Mouse (Mus musculus) monocyte, adult 2 months (primary cell): Measurements from ENCODE around the gene Gorab.

Experiments used
- DNase-seq, 2 experiments: peaks; one replicate each; pipeline ENCODE4 v3.0.0; 2022; ENCODE audit warnings: low spot score in 2 of 2, low read depth in 1 of 2

Gene Gorab

GRCm38 (mm10) chr1:163403498-163404126, at the start of gene Gorab:
Gorab (minus strand) TSS chr1:163403669.
- peak; percentile 75 to 84 for DNase-seq

DNA sequence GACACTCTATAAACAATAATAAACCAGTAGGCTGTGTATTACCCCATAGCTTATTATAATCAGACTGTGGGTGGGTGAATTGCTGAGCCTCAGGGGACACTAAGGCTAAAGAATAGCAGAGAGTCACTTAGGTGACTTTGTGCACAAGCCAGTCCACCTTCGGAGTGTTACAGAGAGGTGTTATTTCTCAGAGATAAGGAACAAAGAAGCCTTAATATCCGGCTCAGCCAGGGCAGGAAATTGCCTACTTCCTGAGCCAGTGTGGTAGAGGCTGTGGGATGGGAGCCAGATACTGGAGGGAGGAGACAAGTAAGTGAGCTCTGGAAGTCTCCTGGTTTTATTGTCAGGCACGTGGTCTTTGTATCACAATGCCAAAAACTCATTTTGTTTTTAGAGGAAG, 40.4 kb upstream of the Gorab start:
- DNase-seq = no peak

- DNase-seq = no peak
Observed at GRCm38 (mm10) chr1:163439002-163439401, 35.5 kb upstream of the Gorab start.

GRCm38 (mm10) chr1:163423467-163424014, 20.1 kb upstream of the Gorab start:
- no peak for DNase-seq

DNA sequence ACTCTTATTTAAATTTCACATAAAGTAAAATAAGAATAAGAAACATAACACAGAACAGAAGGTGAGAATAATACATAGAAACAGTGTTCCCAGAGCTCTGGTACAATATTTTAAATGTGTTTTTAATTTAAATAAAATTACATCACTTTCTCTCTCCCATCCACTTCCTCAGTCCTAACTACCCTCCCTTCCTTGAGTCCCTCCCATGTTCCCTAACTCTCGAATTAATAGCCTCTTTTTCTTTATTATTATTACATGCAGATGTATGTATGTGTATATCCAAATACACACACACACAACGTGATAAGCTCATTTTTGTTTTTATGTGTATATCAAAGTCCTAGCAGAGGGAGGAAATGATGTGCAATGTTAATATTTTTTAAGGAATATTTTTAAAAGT, 13.7 kb upstream of the Gorab start:
- DNase-seq = no peak

- DNase-seq = no peak
Observed at GRCm38 (mm10) chr1:163414200-163414599, 10.7 kb upstream of the Gorab start.

DNA sequence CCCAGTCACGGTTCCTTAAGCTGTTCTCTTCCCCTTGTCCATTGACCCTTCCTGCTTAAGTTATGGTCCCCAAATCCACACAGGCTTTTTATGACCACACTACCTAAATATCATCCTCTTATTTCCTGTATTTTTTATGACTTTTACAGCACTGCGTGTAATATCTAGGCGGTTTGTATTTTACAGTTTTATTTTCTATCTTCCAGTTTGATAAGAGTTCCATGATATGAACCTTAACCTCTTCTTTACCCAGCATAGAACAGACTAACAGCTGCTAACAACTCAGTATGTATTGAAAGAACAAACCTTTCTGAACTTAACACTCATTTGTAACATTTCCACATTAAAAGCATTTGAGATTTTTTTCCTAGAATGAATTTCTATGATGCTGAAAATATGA, 2.7 kb upstream of the Gorab start:
- no peak for DNase-seq

GRCm38 (mm10) chr1:163391321-163391720, 12.1 kb downstream of the Gorab start:
- DNase-seq = no peak

GRCm38 (mm10) chr1:163390044-163390443, 13.4 kb downstream of the Gorab start:
- DNase-seq = no peak

DNA sequence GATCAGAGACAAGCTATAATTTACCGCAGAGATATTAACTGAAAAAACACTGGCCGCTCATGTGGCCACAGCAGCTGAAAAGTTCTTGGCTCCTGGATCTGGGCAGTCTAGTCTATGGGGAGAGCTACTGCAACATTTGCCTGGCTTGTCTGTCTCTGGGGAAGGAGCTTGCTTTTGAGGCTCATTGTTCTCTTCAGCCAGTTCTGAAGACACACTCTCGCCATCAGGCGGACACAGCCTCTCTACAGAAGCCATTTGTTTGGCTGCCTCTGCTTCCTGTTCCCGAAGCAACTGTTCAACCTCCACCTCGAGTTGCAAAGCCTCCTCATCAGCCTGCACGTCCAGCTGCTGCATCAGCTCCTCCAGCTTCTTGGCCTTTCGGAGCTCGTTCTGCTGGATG, 17.3 kb downstream of the Gorab start:
- no peak for DNase-seq

GRCm38 (mm10) chr1:163383442-163384027, 19.9 kb downstream of the Gorab start:
- peak in 1 of 2 experiments; percentile 13 for DNase-seq

GRCm38 (mm10) chr1:163382048-163382719, 21.3 kb downstream of the Gorab start:
- peak in 1 of 2 experiments; percentile 1 for DNase-seq

GRCm38 (mm10) chr1:163380591-163380990, 22.9 kb downstream of the Gorab start:
- no peak for DNase-seq

DNA sequence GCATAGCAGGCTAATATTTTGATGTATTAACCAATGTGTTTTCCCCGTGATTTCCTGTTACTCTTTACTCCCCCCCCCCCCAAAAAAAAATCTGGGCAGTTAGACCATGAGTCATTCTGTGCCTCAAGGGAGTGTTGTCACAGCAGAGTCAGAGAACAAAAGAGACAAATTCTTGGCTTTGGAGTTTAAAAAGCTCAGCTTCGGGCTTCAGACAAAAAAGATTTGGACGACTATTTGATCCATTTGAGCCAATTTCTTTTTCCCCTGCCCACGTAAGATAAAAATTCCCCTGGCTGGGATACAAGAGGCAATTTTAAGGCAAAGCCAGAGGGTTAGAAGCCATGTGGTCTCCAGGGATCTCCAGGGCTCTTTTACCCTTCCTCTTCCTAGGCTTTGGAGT, 23.4 kb downstream of the Gorab start:
- no peak for DNase-seq

DNA sequence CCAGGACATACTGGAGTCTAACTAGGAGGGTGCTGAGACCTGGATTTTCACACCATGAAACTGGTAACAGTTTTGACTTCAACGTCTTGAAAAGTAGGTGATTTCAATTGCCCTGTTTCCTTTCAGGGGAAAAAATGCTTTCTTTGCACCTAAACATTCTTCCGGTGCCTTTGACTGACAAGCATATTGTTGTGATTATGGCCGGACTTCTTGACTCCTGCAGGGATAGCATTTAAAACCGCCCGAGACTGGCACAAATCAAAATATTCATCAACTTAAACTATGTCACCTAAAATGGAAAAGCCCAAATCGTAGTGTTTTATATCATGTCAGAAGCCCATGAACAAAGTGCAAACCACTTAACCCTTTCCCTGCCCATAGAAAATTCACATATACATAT, 25.5 kb downstream of the Gorab start:
- no peak for DNase-seq

GRCm38 (mm10) chr1:163376818-163377581, 26.5 kb downstream of the Gorab start:
- DNase-seq = no peak

DNA sequence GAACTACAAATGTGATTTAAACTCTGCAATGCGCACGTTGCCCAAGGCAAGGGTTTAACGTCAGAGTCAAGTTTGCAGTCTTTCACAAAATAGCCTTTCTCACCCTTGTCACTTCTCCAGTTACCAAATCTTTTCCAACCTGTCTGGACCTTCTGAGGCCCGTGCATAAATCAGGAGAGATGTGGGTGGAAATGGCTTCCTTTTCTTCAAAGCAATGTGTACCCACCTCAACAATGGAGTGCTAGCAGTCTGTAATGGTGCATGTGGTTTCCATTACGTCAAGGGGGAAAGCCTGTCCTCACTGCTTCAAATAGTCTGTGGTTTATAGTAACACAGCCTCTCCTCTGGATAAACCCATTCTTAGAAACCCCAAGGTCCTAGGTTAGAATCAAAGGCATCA, 29.0 kb downstream of the Gorab start:
- no peak for DNase-seq

- DNase-seq = no peak
Observed at GRCm38 (mm10) chr1:163362202-163362601, 41.3 kb downstream of the Gorab start.

DNA sequence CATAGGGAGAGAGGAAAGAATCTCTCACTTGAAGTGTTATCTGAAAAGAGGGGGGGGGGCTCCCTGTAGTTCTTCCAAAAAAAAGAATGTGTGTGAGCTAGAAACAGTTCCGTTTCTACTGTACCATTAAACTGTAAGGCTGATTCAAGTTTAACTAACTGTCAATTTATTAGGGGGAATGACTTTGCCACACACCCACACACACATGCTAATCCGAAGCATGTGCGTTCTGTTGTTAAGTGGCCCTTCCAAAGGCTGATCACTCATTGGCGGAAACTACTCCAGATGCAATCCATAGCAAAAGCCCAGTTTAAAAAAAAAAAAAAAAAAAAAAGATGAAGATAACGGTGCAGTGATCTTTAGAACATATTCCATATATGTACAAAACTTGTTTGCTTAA, 42.1 kb downstream of the Gorab start:
- DNase-seq = no peak

- no peak for DNase-seq
Observed at GRCm38 (mm10) chr1:163360796-163361195, 42.7 kb downstream of the Gorab start.

DNA sequence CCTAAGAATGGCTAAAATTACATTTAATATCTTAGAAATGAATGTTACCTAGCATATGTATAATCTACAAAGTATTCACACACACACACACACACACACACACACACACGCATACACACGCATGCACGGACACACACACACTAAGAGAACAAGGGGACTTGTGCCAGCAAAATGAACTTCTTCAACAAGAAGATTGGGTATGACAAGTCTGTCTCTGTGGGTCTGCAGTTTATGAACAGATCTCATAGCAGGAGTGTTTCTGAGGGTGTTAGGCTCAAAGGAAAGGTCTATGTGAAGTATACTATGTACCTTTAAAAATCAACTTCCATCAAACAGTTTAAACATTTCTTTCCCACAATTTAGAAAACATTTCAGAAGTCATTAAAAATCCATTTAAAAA, 43.9 kb downstream of the Gorab start:
- DNase-seq = no peak

GRCm38 (mm10) chr1:163358165-163358564, 45.3 kb downstream of the Gorab start:
- DNase-seq = no peak
